9 mouse cellular contexts compared by ENCODE assay signal in the genomic region with DNA sequence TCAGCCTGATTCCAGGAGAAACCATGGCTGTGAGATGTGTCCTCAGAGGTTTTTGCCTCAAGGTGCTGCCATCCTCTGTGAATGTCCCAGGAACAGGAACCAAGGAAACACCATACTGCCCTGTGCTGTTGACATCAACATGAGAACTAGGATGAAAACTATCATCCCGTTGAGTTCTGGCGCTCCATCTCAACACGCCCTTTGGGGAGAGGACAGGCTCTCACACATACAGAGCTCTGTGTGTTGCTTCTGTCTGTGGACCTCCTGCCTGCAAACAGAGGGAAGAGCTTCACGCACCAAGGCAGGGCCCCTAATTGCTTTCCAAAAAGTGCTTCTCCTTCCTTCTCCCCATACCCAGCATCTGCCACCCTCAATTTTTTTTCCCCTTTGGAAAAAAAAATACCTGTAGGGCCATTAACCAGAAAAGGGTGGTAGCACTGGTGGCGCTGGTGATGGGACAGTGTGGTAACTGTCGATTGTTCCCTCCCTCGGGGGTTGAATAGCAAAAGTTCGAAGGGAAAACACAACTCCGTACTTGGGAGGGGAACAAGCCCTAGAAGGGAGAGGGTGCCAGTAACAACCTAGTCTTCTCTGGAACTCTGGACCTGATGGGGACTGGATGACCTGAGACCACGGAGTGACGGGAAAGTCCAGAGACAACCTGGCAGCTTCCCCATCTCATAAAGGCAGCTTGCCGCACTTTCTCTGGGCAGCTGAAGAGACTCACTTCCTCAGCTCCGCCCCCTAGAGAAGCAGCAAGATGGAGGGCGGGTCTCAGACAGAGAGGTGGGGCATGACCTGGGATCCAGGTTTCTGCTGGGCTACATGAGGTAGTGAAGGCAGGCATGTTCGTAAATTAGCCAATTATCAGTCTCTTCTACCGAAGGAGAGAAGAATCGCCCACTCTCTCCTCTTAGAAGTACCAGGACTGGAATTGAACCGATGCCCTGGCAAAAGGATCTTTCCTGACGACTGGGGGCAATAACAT. TPM values are rescaled to one million over a fixed set of nuclear protein-coding genes. Genes with fewer than 3 reads are reported as not detected.
A peak's percentile ranks its signal among the peaks of the same experiment; 100 is the strongest.
DNase-seq lines count a peak whose midpoint lies in the region; ATAC-seq and TF ChIP-seq lines count a peak whose summit lies in the region.
"Had no signal": no experiment of that assay in that cellular context is flagged by ENCODE, and none has a peak within 500 bp of the region (broad histone marks: within the 10 kb centered on the region; RNA-seq: fewer than 3 reads in every experiment).

No protein-coding gene starts in this region.

- 42% methylated on average over 19 of the region's 19 CpGs for WGBS in forebrain, postnatal 0 days
- 41% methylated on average over 19 of the region's 19 CpGs for WGBS in forebrain, embryonic 11.5 days
- WGBS in kidney, embryonic 14.5 days, result 27% methylated on average over 19 of the region's 19 CpGs

- DNase-seq in forebrain, postnatal 0 days, result no peak
- DNase-seq in forebrain, embryonic 11.5 days (ENCODE audit: low spot score), result no peak
- peak; percentile 85 for DNase-seq in c-Kit-positive CD71-positive TER-119-positive erythroid progenitor cells, embryonic 14.5 days (ENCODE audit: low spot score)
- DNase-seq in lung, postnatal 36 days, result peak; percentile 79
- DNase-seq in thymus, postnatal 0 days (ENCODE audit: low spot score), result peak; percentile 90
- DNase-seq in layer of hippocampus, adult 8-10 months (ENCODE audit: low spot score in 2 of 2), result no peak
- DNase-seq in frontal cortex, adult 2 months (ENCODE audit: extremely low spot score in 1 of 2, low spot score in 1 of 2), result no peak

- no peaks in the 10 kb centered on the region for H3K9me3 ChIP-seq in forebrain, postnatal 0 days (ENCODE audit: low read length)
- no peaks in the 10 kb centered on the region for H3K9me3 ChIP-seq in forebrain, embryonic 11.5 days (ENCODE audit: control insufficient read depth, low read length)
- no peaks in the 10 kb centered on the region for H3K9me3 ChIP-seq in kidney, embryonic 14.5 days (ENCODE audit: control insufficient read depth, low read length)
- H3K9me3 ChIP-seq: neural tube, embryonic 13.5 days had no signal

- H3K27ac ChIP-seq in forebrain, postnatal 0 days (ENCODE audit: low read depth, low read length), result peak overlapping the region; percentile 29; the same call in 1 of the 2 replicates
- H3K27ac ChIP-seq in forebrain, embryonic 11.5 days (ENCODE audit: low read depth, low read length), result no peak overlapping the region
- peak overlapping the region; percentile 65 for H3K27ac ChIP-seq in kidney, embryonic 14.5 days (ENCODE audit: low read depth, low read length)
- H3K27ac ChIP-seq: neural tube, embryonic 13.5 days had no signal

- no peak overlapping the region for H3K9ac ChIP-seq in forebrain, postnatal 0 days
- H3K9ac ChIP-seq in forebrain, embryonic 11.5 days (ENCODE audit: low read length), result no peak overlapping the region
- peak overlapping the region; percentile 7; the same call in 1 of the 2 replicates for H3K9ac ChIP-seq in kidney, embryonic 14.5 days (ENCODE audit: low read depth, low read length)
- H3K9ac ChIP-seq: neural tube, embryonic 13.5 days had no signal

- peaks cover 9% of the 10 kb centered on the region for H3K36me3 ChIP-seq in forebrain, postnatal 0 days (ENCODE audit: insufficient read depth)
- no peaks in the 10 kb centered on the region for H3K36me3 ChIP-seq in forebrain, embryonic 11.5 days (ENCODE audit: control insufficient read depth, insufficient read depth, low read length)
- peaks cover 20% of the 10 kb centered on the region for H3K36me3 ChIP-seq in kidney, embryonic 14.5 days (ENCODE audit: control insufficient read depth, insufficient read depth, low read length)

- no peak overlapping the region for H3K4me2 ChIP-seq in forebrain, postnatal 0 days (ENCODE audit: low read depth)
- no peak overlapping the region for H3K4me2 ChIP-seq in forebrain, embryonic 11.5 days (ENCODE audit: low read depth, low read length, severe bottlenecking)
- H3K4me2 ChIP-seq in kidney, embryonic 14.5 days (replicated peaks; ENCODE audit: low read depth, low read length), result peak overlapping the region; percentile 25; the same call in 1 of the 2 replicates
- H3K4me2 ChIP-seq: neural tube, embryonic 13.5 days had no signal

- no peak overlapping the region for H3K4me3 ChIP-seq in forebrain, postnatal 0 days (ENCODE audit: low read depth, low read length)
- H3K4me3 ChIP-seq in forebrain, embryonic 11.5 days (ENCODE audit: low read depth, low read length), result no peak overlapping the region
- no peak overlapping the region; the same call in 1 of the 2 replicates for H3K4me3 ChIP-seq in kidney, embryonic 14.5 days (ENCODE audit: low read length)
- H3K4me3 ChIP-seq: neural tube, embryonic 13.5 days had no signal

- ATAC-seq in forebrain, postnatal 0 days, result no peak
- no peak for ATAC-seq in forebrain, embryonic 11.5 days (replicated peaks; ENCODE audit: low FRiP score)
- peak; percentile 40; the same call in 1 of the 2 replicates for ATAC-seq in kidney, embryonic 14.5 days (ENCODE audit: low FRiP score, low TSS enrichment)

- no peaks in the 10 kb centered on the region for H3K4me1 ChIP-seq in forebrain, postnatal 0 days (ENCODE audit: insufficient read depth)
- H3K4me1 ChIP-seq in forebrain, embryonic 11.5 days (replicated peaks; ENCODE audit: control insufficient read depth, insufficient read depth, low read length), result no peaks in the 10 kb centered on the region
- H3K4me1 ChIP-seq in kidney, embryonic 14.5 days (ENCODE audit: control insufficient read depth, insufficient read depth, low read length), result peaks cover 14% of the 10 kb centered on the region; the same call in 1 of the 2 replicates
- H3K4me1 ChIP-seq: neural tube, embryonic 13.5 days had no signal

- TF ChIP-seq CTCF in forebrain, postnatal 0 days (IDR thresholded peaks at IDR 0.05; ENCODE audit: low read depth), result no peak

- H3K27me3 ChIP-seq in forebrain, postnatal 0 days (ENCODE audit: insufficient read depth, low read length), result no peaks in the 10 kb centered on the region
- no peaks in the 10 kb centered on the region for H3K27me3 ChIP-seq in forebrain, embryonic 11.5 days (ENCODE audit: control insufficient read depth, insufficient read depth, low read length)
- H3K27me3 ChIP-seq in kidney, embryonic 14.5 days (ENCODE audit: control insufficient read depth, insufficient read depth, low read length), result no peaks in the 10 kb centered on the region
- H3K27me3 ChIP-seq: neural tube, embryonic 13.5 days had no signal

RNA-seq across cellular contexts. Expression of a gene that starts 11.1 kb away (rescaled TPM):
- 64.9 and 78.5 TPM in 2 replicates for total RNA-seq in forebrain, postnatal 0 days (2014; rRNA removed)
- 141 and 159 TPM in 2 replicates for polyA plus RNA-seq in forebrain, postnatal 0 days (2015; fragmentation: Nextera tagmentation; extraction: Ambion mirVana)
- polyA plus RNA-seq in forebrain, embryonic 11.5 days (2014; fragmentation: Nextera tagmentation; extraction: Ambion mirVana), result 132 and 133 TPM in 2 replicates
- polyA plus RNA-seq in kidney, embryonic 14.5 days (2014; fragmentation: Nextera tagmentation; extraction: Ambion mirVana), result 188 and 200 TPM in 2 replicates
- 425 and 454 TPM in 2 replicates for polyA plus RNA-seq in thymus, postnatal 0 days (2015; fragmentation: Nextera tagmentation; extraction: Ambion mirVana)
- 10 to 100 TPM; 61.3 to 76.3 (median 69.6) TPM for total RNA-seq in layer of hippocampus, adult 8-10 months (2022)
- polyA plus RNA-seq in frontal cortex, adult 2 months (2012; rRNA removed), result 146 and 148 TPM in 2 replicates

RNA-seq across cellular contexts. Expression of a gene that starts 11.9 kb away (rescaled TPM):
- 119 and 199 TPM in 2 replicates for total RNA-seq in forebrain, postnatal 0 days (2014; rRNA removed)
- 10.5 and 20.1 TPM in 2 replicates for polyA plus RNA-seq in forebrain, postnatal 0 days (2015; fragmentation: Nextera tagmentation; extraction: Ambion mirVana)
- 18.8 and 19.9 TPM in 2 replicates for polyA plus RNA-seq in forebrain, embryonic 11.5 days (2014; fragmentation: Nextera tagmentation; extraction: Ambion mirVana)
- polyA plus RNA-seq in kidney, embryonic 14.5 days (2014; fragmentation: Nextera tagmentation; extraction: Ambion mirVana), result 3.0 and 4.2 TPM in 2 replicates
- polyA plus RNA-seq in thymus, postnatal 0 days (2015; fragmentation: Nextera tagmentation; extraction: Ambion mirVana), result 2.6 and 4.0 TPM in 2 replicates
- total RNA-seq in layer of hippocampus, adult 8-10 months (2022), result 100 to 1,000 TPM; 145 to 183 (median 166) TPM
- polyA plus RNA-seq in frontal cortex, adult 2 months (2012; rRNA removed), result 294 and 326 TPM in 2 replicates

RNA-seq across cellular contexts. Expression of a gene that starts 45.0 kb away (rescaled TPM):
- 0.33 and 0.46 TPM in 2 replicates for total RNA-seq in forebrain, postnatal 0 days (2014; rRNA removed)
- 0.21 TPM in 1 of 2 replicates, not detected in the other for polyA plus RNA-seq in forebrain, postnatal 0 days (2015; fragmentation: Nextera tagmentation; extraction: Ambion mirVana)
- 3.6 and 3.9 TPM in 2 replicates for polyA plus RNA-seq in forebrain, embryonic 11.5 days (2014; fragmentation: Nextera tagmentation; extraction: Ambion mirVana)
- 0.41 TPM in 1 of 2 replicates, not detected in the other for polyA plus RNA-seq in kidney, embryonic 14.5 days (2014; fragmentation: Nextera tagmentation; extraction: Ambion mirVana)
- 5.0 and 6.2 TPM in 2 replicates for polyA plus RNA-seq in thymus, postnatal 0 days (2015; fragmentation: Nextera tagmentation; extraction: Ambion mirVana)
- total RNA-seq in layer of hippocampus, adult 8-10 months (2022), result under 1 TPM in 1 of 4 experiments, not detected in 3; 0.79 TPM
- 0.34 TPM in 1 of 2 replicates, not detected in the other for polyA plus RNA-seq in frontal cortex, adult 2 months (2012; rRNA removed)

Comparison
In these comparisons a context has a peak if more than half of its experiments do, and no peak if none do; other contexts are left out.
1. DNase-seq: peak in c-Kit-positive CD71-positive TER-119-positive erythroid progenitor cells, embryonic 14.5 days (single experiment), lung, postnatal 36 days (single experiment) and thymus, postnatal 0 days (single experiment); none in forebrain, postnatal 0 days (single experiment), forebrain, embryonic 11.5 days (single experiment), layer of hippocampus, adult 8-10 months (0 of 2) and frontal cortex, adult 2 months (0 of 2).
2. RNA of a gene that starts 11.9 kb away (polyA plus RNA-seq): 294 to 326 TPM in frontal cortex, adult 2 months; 10.5 to 20.1 TPM in forebrain, postnatal 0 days, 18.8 to 19.9 TPM in forebrain, embryonic 11.5 days, 3.0 to 4.2 TPM in kidney, embryonic 14.5 days and 2.6 to 4.0 TPM in thymus, postnatal 0 days; every median in the first group is over 10 times any median in the second.